Mouse (Mus musculus) embryonic fibroblast, embryonic 13.5 days (primary cell): ENCODE results near the gene Rnaseh2c.

Experiments
- CTCF ChIP-seq: IDR thresholded peaks from 2 replicates; pipeline ENCODE4 v1.5.1; 2011; ENCODE audit warnings: mild to moderate bottlenecking, control low read depth, low read length, moderate library complexity, borderline replicate concordance; ENCODE audit not compliant: insufficient read depth
- POLR2A ChIP-seq: IDR thresholded peaks from 2 replicates; pipeline ENCODE4 v1.6.1; 2011; ENCODE audit warnings: low read depth, mild to moderate bottlenecking, control low read depth, low read length, moderate library complexity

DNA sequence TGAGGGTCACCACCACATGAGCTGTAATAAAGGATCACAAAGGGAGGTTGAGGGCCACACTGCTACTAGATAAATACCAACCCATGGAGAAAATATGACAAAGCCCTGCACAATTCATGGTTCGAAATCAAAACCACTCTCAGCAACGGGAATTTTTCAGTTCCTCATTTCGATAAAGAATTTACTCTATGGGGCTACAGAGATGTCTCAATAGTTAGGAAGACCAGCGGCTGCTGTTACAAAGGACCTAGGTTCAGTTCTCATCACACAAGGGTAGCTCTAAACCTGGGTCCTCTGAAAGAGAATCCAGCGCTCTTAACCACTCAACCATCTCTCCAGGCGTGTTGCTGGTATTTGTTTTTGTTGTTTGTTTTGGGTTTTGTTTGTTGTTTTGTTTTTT lies 9.8 kb upstream of the Rnaseh2c start:
- TF ChIP-seq CTCF: no peak
- TF ChIP-seq POLR2A: no peak
